Mouse (Mus musculus) retina, postnatal 7 days (tissue): ENCODE results near the gene Lnx2.

ENCODE experiments used
- DNase-seq: peaks from one replicate; pipeline ENCODE4 v3.0.0-alpha.2; 2012; ENCODE audit warnings: low read depth, low spot score

The Lnx2 gene

GRCm38 (mm10) chr5:147052309-147052558 lies 24.2 kb downstream of the Lnx2 start:
- DNase-seq: no peak

GRCm38 (mm10) chr5:147051500-147052308 lies 24.7 kb downstream of the Lnx2 start:
- DNase-seq: no peak

DNA sequence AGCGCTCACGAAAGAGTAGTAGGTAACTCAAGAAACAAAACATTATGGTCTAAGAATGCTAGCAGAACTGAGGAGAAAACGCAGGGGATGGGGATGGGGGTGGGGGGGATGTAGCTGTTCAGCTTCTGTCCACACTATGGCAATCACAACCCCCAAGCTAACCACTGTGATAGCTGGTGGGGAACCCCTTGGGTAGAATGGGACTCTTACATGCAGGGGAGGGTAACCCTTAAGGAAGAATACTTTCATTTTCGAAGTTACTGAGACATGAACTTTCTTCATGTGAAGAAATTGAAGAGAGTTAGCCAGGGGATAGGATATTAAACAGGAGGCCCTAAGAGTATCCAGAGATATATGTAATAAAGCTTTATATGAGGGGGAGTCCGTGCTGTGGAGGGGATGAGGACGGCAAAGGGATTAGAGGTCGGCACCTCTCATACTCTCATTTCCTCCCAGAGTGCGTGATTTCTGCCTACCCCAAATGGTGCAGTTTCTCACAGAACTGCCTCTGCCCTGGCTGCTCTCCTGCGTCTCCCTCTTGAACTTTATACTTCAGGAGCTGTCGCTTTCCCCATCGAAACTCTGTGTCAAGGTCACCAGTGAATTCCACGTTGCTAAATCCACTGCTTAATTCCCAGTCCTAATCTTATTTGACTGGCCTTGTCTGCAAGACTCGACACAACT lies 25.4 kb downstream of the Lnx2 start:
- peak; percentile 41 for DNase-seq

DNA sequence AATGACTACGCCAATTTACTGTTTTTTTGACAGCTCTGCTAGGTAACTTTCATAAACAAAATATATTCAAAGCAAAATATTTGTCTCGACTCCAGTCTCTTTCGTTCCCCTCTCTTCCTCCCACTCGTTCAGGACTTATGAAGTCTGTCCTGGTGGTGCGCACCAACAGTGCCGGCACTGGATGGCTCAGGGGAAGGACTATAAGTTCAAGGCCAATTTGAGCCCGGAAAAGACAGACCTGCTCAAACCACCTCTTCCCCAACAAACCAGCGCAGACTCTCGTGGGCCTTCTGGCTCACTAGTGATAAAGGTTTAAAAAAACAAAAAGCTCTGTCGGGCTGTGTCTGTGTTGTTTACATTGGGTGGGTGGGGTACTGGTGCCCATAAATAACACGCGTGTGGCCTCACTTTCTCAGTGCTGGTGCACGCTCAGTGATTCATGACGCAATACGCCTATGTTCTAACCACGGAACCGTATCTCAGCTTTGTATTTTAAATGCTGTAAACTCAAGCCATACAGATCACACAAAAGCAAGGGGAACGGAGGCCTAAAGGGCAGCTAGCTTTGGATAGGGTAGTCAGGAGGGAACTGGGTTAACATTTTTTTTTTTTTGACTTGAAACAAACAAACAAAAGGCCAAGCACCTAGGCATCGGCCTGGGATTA lies 26.7 kb downstream of the Lnx2 start:
- no peak for DNase-seq

- no peak for DNase-seq
Observed at GRCm38 (mm10) chr5:147045929-147046328, 30.5 kb downstream of the Lnx2 start.

DNA sequence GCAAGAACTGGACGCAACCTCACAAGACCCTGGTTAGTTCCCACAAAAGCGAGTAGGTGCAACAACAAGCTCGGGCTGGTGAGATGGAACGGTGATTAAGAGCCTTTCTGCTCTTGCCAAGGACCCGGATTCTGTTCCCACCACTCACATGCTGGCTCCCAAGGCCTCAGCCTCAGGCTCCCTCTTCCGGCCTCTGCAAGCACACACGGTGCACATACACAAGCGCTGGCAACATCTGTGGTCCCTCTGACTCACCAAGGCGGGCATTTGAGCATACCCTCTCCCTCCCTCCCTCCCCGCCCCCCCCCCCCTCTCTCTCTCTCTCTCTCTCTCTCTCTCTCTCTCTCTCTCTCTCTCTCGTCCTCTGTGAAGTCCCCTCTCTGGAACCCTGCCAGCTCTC lies 31.1 kb downstream of the Lnx2 start:
- no peak for DNase-seq

- no peak for DNase-seq
Observed at GRCm38 (mm10) chr5:147043240-147043844, 33.0 kb downstream of the Lnx2 start.

DNA sequence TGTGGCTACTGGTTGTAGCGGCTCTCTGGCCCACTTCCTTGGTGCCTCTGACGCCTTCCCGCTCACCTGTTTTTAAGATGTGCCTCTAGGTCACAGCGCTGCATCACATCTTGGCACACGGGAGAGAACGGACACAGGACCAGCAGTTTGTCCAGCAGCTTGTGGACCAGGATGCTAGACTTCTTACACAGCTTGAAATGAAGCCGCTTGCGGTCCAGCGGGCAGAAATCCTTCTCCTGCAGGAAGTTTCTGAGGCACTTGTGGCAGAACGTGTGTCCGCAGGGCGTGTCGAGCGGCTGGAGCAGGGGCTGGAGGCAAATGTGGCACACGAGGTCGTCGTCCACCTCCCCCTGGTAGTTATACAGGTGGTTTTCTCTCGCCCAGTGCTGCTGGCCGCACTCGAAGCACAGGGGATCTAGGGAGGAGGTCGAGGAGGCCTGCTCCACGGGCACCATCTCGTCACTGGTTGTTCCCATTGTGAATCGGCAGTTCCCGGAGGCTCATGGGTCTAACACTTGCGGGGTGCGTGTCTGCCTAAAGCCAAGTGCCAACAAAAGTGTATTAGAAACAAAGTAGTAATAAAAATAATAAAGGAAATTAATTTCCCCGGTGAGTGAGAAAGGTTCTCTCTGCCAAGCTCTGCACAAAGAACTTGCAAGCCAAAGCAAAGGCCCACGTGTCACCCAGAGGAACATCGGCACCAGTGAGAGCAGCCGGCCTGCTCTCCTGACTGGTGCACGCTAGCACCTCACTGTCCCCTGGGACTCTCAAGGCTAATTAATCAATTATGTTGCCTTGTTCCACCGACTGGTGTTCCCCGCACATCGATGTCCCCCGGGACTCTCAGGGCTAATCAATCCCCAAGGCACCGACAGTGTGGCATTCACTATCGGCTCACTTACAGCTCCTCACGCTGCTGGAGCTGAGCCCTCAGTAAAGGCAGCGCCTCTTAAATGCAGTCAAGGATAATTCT lies 34.1 kb downstream of the Lnx2 start:
- DNase-seq: no peak

GRCm38 (mm10) chr5:147039394-147039793 lies 37.0 kb downstream of the Lnx2 start:
- no peak for DNase-seq

DNA sequence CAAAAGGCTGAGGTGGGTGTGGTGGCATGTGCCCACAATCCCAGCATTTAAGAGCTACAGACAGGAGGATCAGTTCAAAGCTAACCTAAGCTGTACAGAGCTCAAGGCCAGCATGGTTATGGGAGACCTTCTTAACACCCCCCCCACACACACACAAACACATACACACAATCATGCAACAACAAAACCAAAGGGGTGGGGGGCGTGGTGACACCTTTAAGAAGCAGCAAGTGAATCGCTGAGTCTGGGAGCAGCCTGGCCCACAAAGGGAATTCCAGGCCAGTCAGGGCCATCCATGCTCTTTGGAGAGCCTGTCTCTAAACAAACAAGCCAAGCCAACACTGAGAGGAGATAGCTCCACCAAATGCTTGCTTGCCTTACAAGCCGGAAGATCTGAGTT lies 38.8 kb downstream of the Lnx2 start:
- no peak for DNase-seq

DNA sequence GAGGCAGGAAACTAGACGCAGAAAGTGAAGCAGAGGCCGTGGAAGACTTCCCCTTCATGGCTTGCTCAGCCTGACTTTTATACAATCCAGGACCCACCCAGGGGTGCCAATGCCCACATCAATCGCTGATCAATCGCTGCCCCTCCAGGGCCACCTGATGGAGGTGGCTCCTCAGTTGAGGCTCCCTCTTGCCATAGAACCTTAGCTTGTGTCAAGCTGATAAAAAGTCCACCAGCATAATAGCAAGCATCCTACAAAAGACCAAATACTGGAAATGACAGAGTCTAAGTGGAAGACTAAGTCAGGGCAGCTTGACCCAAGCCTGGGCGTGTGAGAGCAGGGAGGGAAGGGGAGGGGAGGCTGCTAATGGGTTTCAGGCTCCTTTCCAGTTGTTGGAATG lies 39.7 kb downstream of the Lnx2 start:
- no peak for DNase-seq

- no peak for DNase-seq
Observed at GRCm38 (mm10) chr5:147036028-147036427, 40.4 kb downstream of the Lnx2 start.

GRCm38 (mm10) chr5:147035301-147035700 lies 41.1 kb downstream of the Lnx2 start:
- DNase-seq: no peak

GRCm38 (mm10) chr5:147034283-147034682 lies 42.1 kb downstream of the Lnx2 start:
- no peak for DNase-seq

- no peak for DNase-seq
Observed at GRCm38 (mm10) chr5:147033155-147033554, 43.2 kb downstream of the Lnx2 start.

DNA sequence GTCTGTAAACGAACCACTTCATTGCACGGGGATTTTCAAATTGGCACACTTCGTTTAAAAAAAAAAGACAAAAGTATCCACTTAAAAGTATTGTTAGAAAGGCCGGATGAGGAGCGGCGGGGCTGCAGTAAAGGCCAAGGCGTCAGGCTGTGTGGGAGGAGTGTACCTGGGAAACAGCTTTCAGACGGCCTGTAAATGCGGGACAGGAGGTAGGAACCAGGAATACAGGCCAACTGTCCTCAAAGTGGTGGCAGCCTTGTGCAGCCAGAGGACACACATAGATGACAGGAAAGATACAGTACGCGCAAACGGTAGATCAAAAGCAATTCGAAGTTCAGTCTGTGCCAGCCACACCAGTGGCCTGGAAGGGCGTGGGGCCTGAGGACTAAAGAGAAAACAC lies 45.1 kb downstream of the Lnx2 start:
- no peak for DNase-seq

DNA sequence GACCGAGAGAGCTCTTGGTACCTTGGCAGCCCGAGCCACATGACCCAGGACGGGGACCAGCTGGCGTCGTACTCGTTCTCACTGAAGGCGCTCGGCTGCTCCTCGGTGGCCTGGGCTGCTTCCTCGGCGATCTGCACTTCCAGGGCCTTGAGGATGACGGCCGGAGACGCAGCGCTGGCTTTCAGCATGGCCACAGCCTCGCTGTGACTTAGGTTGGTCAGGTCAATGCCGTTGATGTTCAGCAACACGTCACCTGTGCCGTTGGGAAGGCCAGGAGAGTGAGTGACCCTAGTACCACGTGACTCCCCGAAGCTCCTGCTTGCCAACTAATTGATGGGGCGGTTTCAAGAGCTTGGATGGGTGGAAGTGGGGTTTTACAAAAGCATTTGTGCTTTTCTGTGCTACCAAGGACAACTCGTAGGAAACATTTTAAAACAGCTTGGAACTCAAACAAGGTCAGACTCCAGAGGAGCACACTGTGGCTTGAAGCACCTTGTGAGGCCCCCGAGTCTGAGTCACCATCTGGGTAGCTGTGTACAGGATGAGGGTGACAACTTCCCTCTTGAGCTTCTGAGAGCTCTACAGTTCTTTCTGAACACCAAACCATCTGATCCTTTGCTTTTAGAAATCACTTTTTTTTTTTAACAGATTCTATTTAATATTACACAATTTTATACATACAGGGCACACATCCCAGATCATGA lies 51.9 kb downstream of the Lnx2 start:
- no peak for DNase-seq

- DNase-seq: no peak
Observed at GRCm38 (mm10) chr5:147023245-147023970, 53.0 kb downstream of the Lnx2 start.

GRCm38 (mm10) chr5:147021546-147022265 lies 54.7 kb downstream of the Lnx2 start:
- DNase-seq: no peak
